Mouse (Mus musculus): ENCODE results near the gene Olfr285. TPM values are rescaled to one million over a fixed set of nuclear protein-coding genes. Genes with fewer than 3 reads are reported as not detected.

Gene Olfr285
- total RNA-seq (2012; rRNA removed) (0.07 TPM in 1 of 2 replicates, not detected in the other), polyA plus RNA-seq (2012; ENCODE audit: insufficient read depth in 1 of 2, insufficient read length in 2 of 2, low read depth in 1 of 2, low replicate concordance in 2 of 2, missing spikeins in 1 of 2) (under 1 TPM in 1 of 2 experiments, not detected in 1; 0.01 TPM)

DNA sequence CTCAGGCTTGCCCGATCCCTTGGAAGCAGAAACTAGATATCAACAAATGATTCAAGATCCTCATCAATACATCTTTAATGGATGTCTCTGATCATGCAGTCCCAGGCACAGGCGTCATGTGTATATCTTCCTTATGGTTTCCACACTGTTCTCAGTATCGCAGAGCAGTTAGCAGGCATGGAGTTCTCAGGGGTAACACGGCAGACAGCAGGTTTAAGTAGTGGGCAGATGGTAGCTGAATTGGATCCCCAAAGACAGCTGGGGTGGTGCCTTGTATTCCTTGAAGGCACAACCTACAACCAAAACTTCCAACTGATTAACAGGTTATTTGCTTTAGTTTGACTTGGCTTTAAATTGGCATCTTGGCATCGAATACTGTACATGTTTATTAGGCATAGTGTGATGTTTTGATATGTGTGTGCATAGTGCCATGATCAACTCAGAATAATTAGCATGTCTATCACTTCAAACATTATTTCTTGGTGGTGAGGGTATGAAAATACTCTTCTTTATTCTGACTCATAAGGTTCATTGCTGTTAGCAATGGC, at the start of gene Olfr285:
TSS of gene Olfr285 (minus strand) at position 177 of the 548 bp plus-strand sequence.
- no peaks in the 10 kb centered on the region for H3K36me3 ChIP-seq (ENCODE audit: control insufficient read depth in 1 of 2, insufficient read depth in 2 of 2, low read length in 2 of 2)
- no peak for DNase-seq (ENCODE audit: low read depth, low spot score)
- no peak within 1 kb of the TSS for H3K9ac ChIP-seq (ENCODE audit: control insufficient read depth, low read depth, low read length, poor library complexity, severe bottlenecking)
- H3K27me3 ChIP-seq (ENCODE audit: control insufficient read depth in 1 of 2, insufficient read depth in 2 of 2, low read length in 2 of 2): peaks cover 0 to 2% of the 10 kb centered on the region in 2 experiments; a peak in 2 of 4 replicates
- no peaks in the 10 kb centered on the region for H3K9me3 ChIP-seq (replicated peaks; ENCODE audit: insufficient read depth, low read length)
- no peaks in the 10 kb centered on the region for H3K79me2 ChIP-seq (ENCODE audit: control insufficient read depth, insufficient read depth, low read length, poor library complexity)
- no peak within 1 kb of the TSS for H3K27ac ChIP-seq (ENCODE audit: control insufficient read depth, low read depth, low read length)
- no peak within 1 kb of the TSS for H3K4me3 ChIP-seq (ENCODE audit: control insufficient read depth in 1 of 2, insufficient read depth in 1 of 2, low read depth in 2 of 2, low read length in 2 of 2)
- TF ChIP-seq MAX (IDR thresholded peaks at IDR 0.05; ENCODE audit: low read length) (no peak), MYC (IDR thresholded peaks at IDR 0.05; ENCODE audit: low read depth, low read length) (no peak), RAD21 (IDR thresholded peaks at IDR 0.05; ENCODE audit: low read depth, low read length) (no peak), MYB (IDR thresholded peaks at IDR 0.05; ENCODE audit: low read depth, low read length) (no peak), GATA1 (IDR thresholded peaks at IDR 0.05; ENCODE audit: low read depth, low read length) (no peak)
- H3K4me1 ChIP-seq (ENCODE audit: control insufficient read depth in 1 of 2, insufficient read depth in 2 of 2, low read length in 2 of 2): peaks cover 0 to 4% of the 10 kb centered on the region in 2 experiments; a peak in 2 of 4 replicates

DNA sequence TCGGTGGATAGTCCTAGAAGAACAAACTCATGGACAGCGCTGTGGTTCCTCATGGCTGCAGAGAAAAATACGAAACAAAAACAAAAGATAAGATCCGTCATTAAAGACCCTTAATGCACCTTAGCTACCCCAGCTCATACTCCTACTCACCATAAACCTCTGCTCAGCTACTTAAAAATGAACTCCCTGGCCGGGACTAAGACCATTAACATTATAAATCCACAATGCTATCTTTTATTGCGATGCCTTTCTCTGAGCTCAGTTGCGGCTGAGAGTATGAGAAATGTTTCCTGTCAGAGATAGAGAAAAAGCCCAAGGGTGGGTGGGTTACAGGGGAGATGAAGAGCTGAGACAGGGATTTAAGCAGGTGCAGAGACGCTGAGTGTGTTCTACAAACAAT, 23.7 kb upstream of the Olfr285 start, which contains the start of gene Olfr284:
TSS of gene Olfr284 (minus strand) at position 101 of the 400 bp plus-strand sequence.
- no peaks in the 10 kb centered on the region for H3K4me1 ChIP-seq (ENCODE audit: control insufficient read depth in 1 of 2, insufficient read depth in 2 of 2, low read length in 2 of 2)
- no peaks in the 10 kb centered on the region for H3K9me3 ChIP-seq (replicated peaks; ENCODE audit: insufficient read depth, low read length)
- no peak for DNase-seq (ENCODE audit: low read depth, low spot score)
- no peak within 1 kb of the TSS for H3K9ac ChIP-seq (ENCODE audit: control insufficient read depth, low read depth, low read length, poor library complexity, severe bottlenecking)
- H3K27me3 ChIP-seq (ENCODE audit: control insufficient read depth in 1 of 2, insufficient read depth in 2 of 2, low read length in 2 of 2): peaks cover 7 to 15% of the 10 kb centered on the region in 2 experiments
- H3K36me3 ChIP-seq (ENCODE audit: control insufficient read depth in 1 of 2, insufficient read depth in 2 of 2, low read length in 2 of 2): no peaks in the 10 kb centered on the region
- no peaks in the 10 kb centered on the region for H3K79me2 ChIP-seq (ENCODE audit: control insufficient read depth, insufficient read depth, low read length, poor library complexity)
- TF ChIP-seq TCF12 (IDR thresholded peaks at IDR 0.05; ENCODE audit: low read depth, low read length) (no peak), ELF1 (IDR thresholded peaks at IDR 0.05; ENCODE audit: low read depth, low read length) (no peak), USF1 (IDR thresholded peaks at IDR 0.05; ENCODE audit: low read depth, low read length) (no peak), ZKSCAN1 (IDR thresholded peaks at IDR 0.05; ENCODE audit: low read depth, low read length) (no peak), POLR2AphosphoS2 (IDR thresholded peaks at IDR 0.05; ENCODE audit: low read length) (no peak), TAL1 (IDR thresholded peaks at IDR 0.05; ENCODE audit: low read length) (no peak), GABPA (IDR thresholded peaks at IDR 0.05; ENCODE audit: low read depth, low read length) (no peak), CHD1 (IDR thresholded peaks at IDR 0.05; ENCODE audit: low read depth, low read length) (no peak), SMC3 (IDR thresholded peaks at IDR 0.05; ENCODE audit: low read depth, low read length) (no peak), MAFK (IDR thresholded peaks at IDR 0.05; ENCODE audit: borderline replicate concordance, low read depth, low read length) (no peak)
- no peak within 1 kb of the TSS for H3K4me3 ChIP-seq (ENCODE audit: control insufficient read depth in 1 of 2, insufficient read depth in 1 of 2, low read depth in 2 of 2, low read length in 2 of 2)
- H3K27ac ChIP-seq (ENCODE audit: control insufficient read depth, low read depth, low read length): no peak within 1 kb of the TSS
